Mouse (Mus musculus) liver, adult 2 months (tissue): ENCODE results near the gene Nhsl1. TPM values are rescaled to one million over a fixed set of nuclear protein-coding genes. Genes with fewer than 3 reads are reported as not detected.

Experiments
- DNase-seq: peaks from one replicate; pipeline ENCODE4 v3.0.0-alpha.2; 2011; ENCODE audit warnings: low read depth, low spot score; ENCODE audit errors: extremely low read depth
- H3K27ac ChIP-seq: fragments of 200-500 bp; replicated peaks from 2 replicates; pipeline ENCODE4 v1.5.1; 2012; ENCODE audit warnings: low read depth, mild to moderate bottlenecking, control low read depth, inconsistent platforms, low read length; ENCODE audit not compliant: insufficient read depth
- H3K27me3 ChIP-seq: fragments of 200-500 bp; 2 replicates; pipeline ENCODE4 v1.6.1; 2012; ENCODE audit warnings: mild to moderate bottlenecking, moderate library complexity, low read length, inconsistent platforms; ENCODE audit not compliant: control insufficient read depth, insufficient read depth
- H3K36me3 ChIP-seq: fragments of 200-500 bp; 2 replicates; pipeline ENCODE4 v1.6.1; 2012; ENCODE audit warnings: low read length, inconsistent platforms; ENCODE audit not compliant: control insufficient read depth, insufficient read depth
- H3K4me1 ChIP-seq: fragments of 200-500 bp; 2 replicates; pipeline ENCODE4 v1.6.1; 2011; ENCODE audit warnings: low read length; ENCODE audit not compliant: control insufficient read depth, insufficient read depth
- H3K4me3 ChIP-seq: fragments of 200-500 bp; 2 replicates; pipeline ENCODE4 v1.5.1; 2011; ENCODE audit warnings: low read depth, mild to moderate bottlenecking, control low read depth, low read length, moderate library complexity; ENCODE audit not compliant: insufficient read depth
- H3K79me2 ChIP-seq: fragments of 200-500 bp; 2 replicates; pipeline ENCODE4 v1.6.1; 2012; ENCODE audit warnings: inconsistent platforms, mild to moderate bottlenecking, low read length, moderate library complexity; ENCODE audit not compliant: control insufficient read depth, insufficient read depth
- H3K9ac ChIP-seq: fragments of 200-500 bp; 2 replicates; pipeline ENCODE4 v1.6.1; 2012; ENCODE audit warnings: low read depth, mild to moderate bottlenecking, control low read depth, inconsistent platforms, low read length
- CTCF ChIP-seq: fragments of 200-500 bp; IDR thresholded peaks from 2 replicates; pipeline ENCODE4 v1.5.1; 2011; ENCODE audit warnings: low read depth, low read length, control low read depth
- POLR2A ChIP-seq: fragments of 200-500 bp; IDR thresholded peaks from 2 replicates; pipeline ENCODE4 v1.6.1; 2011; ENCODE audit warnings: low read length, control low read depth; ENCODE audit not compliant: insufficient read depth; ENCODE audit errors: extremely low read depth
- WGBS: fragments of 180-500 bp; shearing (Covaris S2); methylation state at CpG from one replicate; pipeline ENCODE4 v1.1.7; 2018; 5-methylcytosine and 5-hydroxymethylcytosine counted together
- polyA plus RNA-seq: library from polyadenylated mRNA; depleted of rRNA; stranded (reverse); fragments of >200 nt; gene quantifications from 2 replicates; pipeline ENCODE4 v1.2.3, GENCODE M21; 2012
- total RNA-seq: library from RNA; depleted of rRNA; stranded (reverse); fragments of >200 nt; gene quantifications from 2 replicates; pipeline ENCODE4 v1.2.3, GENCODE M21; 2014

The Nhsl1 gene
- total and polyA plus RNA-seq, 2 experiments, result 2.6 to 2.8 TPM

- WGBS, result 79% methylated on average over 5 of the region's 5 CpGs
- H3K4me3 ChIP-seq, result no peak overlapping the region
- H3K27me3 ChIP-seq, result no peaks in the 10 kb centered on the region
- H3K79me2 ChIP-seq, result peaks cover 5% of the 10 kb centered on the region; the same call in 1 of the 2 replicates
- no peak overlapping the region for H3K9ac ChIP-seq
- H3K27ac ChIP-seq, result no peak overlapping the region
- DNase-seq, result no peak
- H3K4me1 ChIP-seq, result peaks cover 24% of the 10 kb centered on the region
- no peaks in the 10 kb centered on the region for H3K36me3 ChIP-seq
- TF ChIP-seq CTCF (no peak), POLR2A (no peak)
These were observed 85.9 kb downstream of the Nhsl1 start for GRCm38 (mm10) chr10:18404679-18405078.

- Histone ChIP-seq H3K9ac (peak overlapping the region; percentile 41), H3K36me3 (no peaks in the 10 kb centered on the region), H3K27me3 (no peaks in the 10 kb centered on the region), H3K4me3 (peak overlapping the region; percentile 37), H3K4me1 (peaks cover 14% of the 10 kb centered on the region; the same call in 1 of the 2 replicates), H3K27ac (peak overlapping the region; percentile 66), H3K79me2 (peaks cover 5% of the 10 kb centered on the region; the same call in 1 of the 2 replicates)
- DNase-seq, result peak; percentile 93
- WGBS, result 1% methylated on average over 21 of the region's 21 CpGs
- TF ChIP-seq POLR2A, result peak; percentile 49; the same call in 1 of the 2 replicates
- TF ChIP-seq CTCF, result no peak
These were observed 88.5 kb downstream of the Nhsl1 start for GRCm38 (mm10) chr10:18407062-18407830.

- H3K27me3 ChIP-seq, result no peaks in the 10 kb centered on the region
- H3K36me3 ChIP-seq, result no peaks in the 10 kb centered on the region
- DNase-seq, result no peak
- WGBS, result 26% methylated on average over 11 of the region's 11 CpGs
- H3K4me3 ChIP-seq, result no peak overlapping the region
- peaks cover 14% of the 10 kb centered on the region; the same call in 1 of the 2 replicates for H3K4me1 ChIP-seq
- H3K9ac ChIP-seq, result no peak overlapping the region
- TF ChIP-seq POLR2A (no peak), CTCF (no peak)
- peaks cover 5% of the 10 kb centered on the region; the same call in 1 of the 2 replicates for H3K79me2 ChIP-seq
- H3K27ac ChIP-seq, result peak overlapping the region; percentile 15; the same call in 1 of the 2 replicates
These were observed 89.3 kb downstream of the Nhsl1 start for GRCm38 (mm10) chr10:18408128-18408527.

- DNase-seq, result peak; percentile 41
- Histone ChIP-seq H3K27ac (peak overlapping the region; percentile 61), H3K79me2 (peaks cover 5% of the 10 kb centered on the region; the same call in 1 of the 2 replicates), H3K9ac (no peak overlapping the region; the same call in 1 of the 2 replicates), H3K36me3 (no peaks in the 10 kb centered on the region), H3K27me3 (no peaks in the 10 kb centered on the region), H3K4me3 (peak overlapping the region; percentile 31), H3K4me1 (peaks cover 14% of the 10 kb centered on the region; the same call in 1 of the 2 replicates)
- TF ChIP-seq CTCF, result no peak
- no peak for TF ChIP-seq POLR2A
- 34% methylated on average over 9 of the region's 9 CpGs for WGBS
These were observed 89.8 kb downstream of the Nhsl1 start for GRCm38 (mm10) chr10:18408635-18409034.

GRCm38 (mm10) chr10:18409068-18409467 is 90.3 kb downstream of the Nhsl1 start:
- H3K27me3 ChIP-seq, result no peaks in the 10 kb centered on the region
- peaks cover 5% of the 10 kb centered on the region; the same call in 1 of the 2 replicates for H3K79me2 ChIP-seq
- WGBS, result 27% methylated on average over 2 of the region's 2 CpGs
- DNase-seq, result peak; percentile 84
- no peaks in the 10 kb centered on the region for H3K36me3 ChIP-seq
- peak overlapping the region; percentile 31; the same call in 1 of the 2 replicates for H3K4me3 ChIP-seq
- H3K4me1 ChIP-seq, result peaks cover 14% of the 10 kb centered on the region; the same call in 1 of the 2 replicates
- H3K9ac ChIP-seq, result no peak overlapping the region; the same call in 1 of the 2 replicates
- H3K27ac ChIP-seq, result peak overlapping the region; percentile 61
- TF ChIP-seq POLR2A (no peak), CTCF (no peak)
